ENCODE assay signal across 50 mouse cellular contexts in the genomic region with DNA sequence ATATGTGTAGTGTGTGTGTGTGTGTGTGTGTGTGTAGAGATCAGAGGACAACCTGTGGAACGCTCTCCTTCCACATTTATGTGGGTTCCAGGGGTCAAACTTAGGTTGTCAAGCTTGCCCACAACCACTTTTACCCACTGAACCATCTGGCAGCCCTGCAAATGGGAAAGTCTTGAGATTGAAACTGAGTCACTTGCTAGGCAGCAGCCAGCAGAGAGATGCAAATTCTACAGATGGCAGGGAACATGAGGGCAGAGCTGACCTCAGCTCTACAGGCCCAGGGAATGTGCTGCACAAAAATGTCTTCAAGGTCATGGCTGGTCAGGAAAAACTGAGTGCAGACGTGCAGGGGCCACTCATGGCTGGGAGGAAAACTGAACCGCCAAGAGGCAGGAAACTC. TPM values are rescaled to one million over a fixed set of nuclear protein-coding genes. Genes with fewer than 3 reads are reported as not detected.
"Had no signal": no experiment of that assay in that cellular context is flagged by ENCODE, and none has a peak within 500 bp of the region (broad histone marks: within the 10 kb centered on the region; RNA-seq: fewer than 3 reads in every experiment).

No protein-coding gene starts in this region.

- H3K4me1 ChIP-seq: heart, embryonic 12.5 days; heart, embryonic 13.5 days; heart, embryonic 15.5 days; hindbrain, embryonic 10.5 days; hindbrain, embryonic 12.5 days; hindbrain, embryonic 13.5 days; hindbrain, embryonic 15.5 days; intestine, embryonic 15.5 days; kidney, embryonic 15.5 days had no signal

- H3K27me3 ChIP-seq: heart, embryonic 15.5 days; hindbrain, embryonic 12.5 days; hindbrain, embryonic 13.5 days; hindbrain, embryonic 15.5 days; intestine, embryonic 15.5 days; kidney, embryonic 15.5 days had no signal

- H3K4me3 ChIP-seq: heart, embryonic 10.5 days; heart, embryonic 12.5 days; heart, embryonic 13.5 days; heart, embryonic 15.5 days; hindbrain, embryonic 10.5 days; hindbrain, embryonic 12.5 days; hindbrain, embryonic 13.5 days; hindbrain, embryonic 15.5 days; intestine, embryonic 15.5 days; kidney, embryonic 15.5 days; layer of hippocampus, adult 2 months; left cerebral cortex, adult 2 months had no signal

- H3K27ac ChIP-seq: heart, embryonic 10.5 days; heart, embryonic 13.5 days; heart, embryonic 15.5 days; hindbrain, embryonic 10.5 days; hindbrain, embryonic 12.5 days; hindbrain, embryonic 13.5 days; hindbrain, embryonic 14.5 days; hindbrain, embryonic 15.5 days; hindbrain, postnatal 0 days; intestine, embryonic 15.5 days; kidney, embryonic 15.5 days; kidney, postnatal 0 days; layer of hippocampus, adult 2 months; left cerebral cortex, adult 2 months had no signal

- H3K4me2 ChIP-seq: heart, embryonic 11.5 days; heart, embryonic 12.5 days; heart, embryonic 13.5 days; heart, embryonic 15.5 days; hindbrain, embryonic 12.5 days; hindbrain, embryonic 13.5 days; hindbrain, embryonic 14.5 days; hindbrain, embryonic 15.5 days; intestine, embryonic 15.5 days; kidney, embryonic 15.5 days had no signal

- H3K36me3 ChIP-seq: heart, embryonic 10.5 days; heart, embryonic 12.5 days; heart, embryonic 13.5 days; heart, embryonic 15.5 days; hindbrain, embryonic 10.5 days; hindbrain, embryonic 12.5 days; hindbrain, embryonic 13.5 days; hindbrain, embryonic 15.5 days; intestine, embryonic 15.5 days; kidney, embryonic 15.5 days had no signal

- H3K9ac ChIP-seq: heart, embryonic 12.5 days; heart, embryonic 13.5 days; heart, embryonic 15.5 days; hindbrain, embryonic 12.5 days; hindbrain, embryonic 13.5 days; hindbrain, embryonic 14.5 days; hindbrain, embryonic 15.5 days; intestine, embryonic 15.5 days; kidney, embryonic 15.5 days had no signal

- DNase-seq: heart, postnatal 10 days; heart, postnatal 14 days; heart, postnatal 36 days; heart, postnatal 4 days; kidney, adult 11 months; kidney, adult 18-20 months; kidney, adult 2 months; kidney, adult 8-10 months; kidney, postnatal 10 days; kidney, postnatal 14 days; kidney, postnatal 25 days; kidney, postnatal 36 days; kidney, postnatal 4 days; layer of hippocampus, adult 9-11 months; layer of hippocampus, postnatal 36 days had no signal

- H3K9me3 ChIP-seq: heart, embryonic 10.5 days; heart, embryonic 12.5 days; heart, embryonic 13.5 days; heart, embryonic 15.5 days; hindbrain, embryonic 12.5 days; hindbrain, embryonic 13.5 days; hindbrain, embryonic 15.5 days; intestine, embryonic 15.5 days; kidney, embryonic 15.5 days had no signal

RNA-seq across cellular contexts. Expression of gene Cd22, which starts 1.2 kb away (rescaled TPM):
- total RNA-seq: hematopoietic stem cell, adult 5-6 weeks; layer of hippocampus, adult 18-20 months; layer of hippocampus, adult 2 months; layer of hippocampus, postnatal 10 days; layer of hippocampus, postnatal 14 days; layer of hippocampus, postnatal 25 days; layer of hippocampus, postnatal 36 days; left cerebral cortex, adult 2 months had no signal
- polyA plus RNA-seq: heart, embryonic 10.5 days; heart, embryonic 11.5 days; heart, embryonic 12.5 days; heart, embryonic 13.5 days; heart, embryonic 14.5 days; heart, embryonic 15.5 days; hindbrain, embryonic 10.5 days; hindbrain, embryonic 11.5 days; hindbrain, embryonic 12.5 days; hindbrain, embryonic 13.5 days; hindbrain, embryonic 14.5 days; hindbrain, embryonic 16.5 days had no signal

RNA-seq across cellular contexts. Expression of gene Ffar1, which starts 20.0 kb away (rescaled TPM):
- total RNA-seq: heart, postnatal 14 days; heart, postnatal 25 days; heart, postnatal 36 days; heart, postnatal 4 days; hematopoietic stem cell, adult 5-6 weeks; hindbrain, postnatal 0 days; layer of hippocampus, adult 18-20 months; layer of hippocampus, adult 2 months; layer of hippocampus, adult 8-10 months; layer of hippocampus, postnatal 10 days; layer of hippocampus, postnatal 14 days; layer of hippocampus, postnatal 25 days; layer of hippocampus, postnatal 36 days; left cerebral cortex, adult 18-20 months; left cerebral cortex, adult 2 months had no signal
- polyA plus RNA-seq: heart, embryonic 10.5 days; heart, embryonic 11.5 days; heart, embryonic 12.5 days; heart, embryonic 13.5 days; heart, embryonic 14.5 days; heart, embryonic 15.5 days; heart, postnatal 0 days; hindbrain, embryonic 10.5 days; hindbrain, embryonic 11.5 days; hindbrain, embryonic 12.5 days; hindbrain, embryonic 13.5 days; hindbrain, embryonic 14.5 days; hindbrain, embryonic 15.5 days; hindbrain, embryonic 16.5 days; hindbrain, postnatal 0 days; kidney, embryonic 14.5 days; kidney, embryonic 15.5 days; kidney, embryonic 16.5 days had no signal

RNA-seq across cellular contexts. Expression of gene Ffar3, which starts 25.4 kb away (rescaled TPM):
- total RNA-seq: heart, postnatal 10 days; heart, postnatal 14 days; heart, postnatal 25 days; heart, postnatal 36 days; heart, postnatal 4 days; hematopoietic stem cell, adult 5-6 weeks; layer of hippocampus, adult 18-20 months; layer of hippocampus, adult 2 months; layer of hippocampus, adult 8-10 months; layer of hippocampus, postnatal 10 days; layer of hippocampus, postnatal 25 days; layer of hippocampus, postnatal 36 days; left cerebral cortex, adult 18-20 months; left cerebral cortex, adult 2 months had no signal
- polyA plus RNA-seq: heart, embryonic 11.5 days; heart, embryonic 12.5 days; heart, embryonic 13.5 days; heart, embryonic 14.5 days; heart, embryonic 15.5 days; heart, embryonic 16.5 days; heart, postnatal 0 days; hindbrain, embryonic 10.5 days; hindbrain, embryonic 11.5 days; hindbrain, embryonic 12.5 days; hindbrain, embryonic 14.5 days; hindbrain, embryonic 15.5 days; kidney, embryonic 14.5 days had no signal

RNA-seq across cellular contexts. Expression of gene Mag, which starts 33.3 kb away (rescaled TPM):
- total RNA-seq: heart, postnatal 36 days; hematopoietic stem cell, adult 5-6 weeks had no signal
- polyA plus RNA-seq: heart, embryonic 12.5 days; heart, embryonic 14.5 days; inflammation-experienced regulatory T-cells, adult 6 months had no signal

RNA-seq across cellular contexts. Expression of gene Hamp2, which starts 43.1 kb away (rescaled TPM):
- total RNA-seq: hematopoietic stem cell, adult 5-6 weeks; hindbrain, postnatal 0 days; layer of hippocampus, adult 18-20 months; layer of hippocampus, adult 2 months; layer of hippocampus, adult 8-10 months; layer of hippocampus, postnatal 10 days; layer of hippocampus, postnatal 14 days; layer of hippocampus, postnatal 25 days; layer of hippocampus, postnatal 36 days; left cerebral cortex, adult 18-20 months; left cerebral cortex, adult 2 months had no signal
- polyA plus RNA-seq: heart, embryonic 10.5 days; heart, embryonic 11.5 days; heart, embryonic 12.5 days; heart, embryonic 13.5 days; heart, embryonic 14.5 days; heart, embryonic 15.5 days; heart, embryonic 16.5 days; heart, postnatal 0 days; hindbrain, embryonic 10.5 days; hindbrain, embryonic 11.5 days; hindbrain, embryonic 12.5 days; hindbrain, embryonic 13.5 days; hindbrain, embryonic 14.5 days; hindbrain, embryonic 15.5 days; hindbrain, postnatal 0 days; inflammation-experienced regulatory T-cells, adult 6 months; intestine, embryonic 14.5 days; intestine, embryonic 15.5 days; intestine, embryonic 16.5 days; intestine, postnatal 0 days; kidney, adult 2 months; kidney, embryonic 14.5 days; kidney, embryonic 15.5 days; kidney, embryonic 16.5 days; kidney, postnatal 0 days had no signal
